Mouse (Mus musculus) hindlimb bud, embryonic 11.5 days (tissue): Measurements from ENCODE around the gene Adra1b.

Experiments
- DNase-seq: peaks from one replicate; pipeline ENCODE4 v3.0.0-alpha.2; 2012; ENCODE audit warnings: low read depth, low spot score; ENCODE audit errors: extremely low spot score

Adra1b gene

DNA sequence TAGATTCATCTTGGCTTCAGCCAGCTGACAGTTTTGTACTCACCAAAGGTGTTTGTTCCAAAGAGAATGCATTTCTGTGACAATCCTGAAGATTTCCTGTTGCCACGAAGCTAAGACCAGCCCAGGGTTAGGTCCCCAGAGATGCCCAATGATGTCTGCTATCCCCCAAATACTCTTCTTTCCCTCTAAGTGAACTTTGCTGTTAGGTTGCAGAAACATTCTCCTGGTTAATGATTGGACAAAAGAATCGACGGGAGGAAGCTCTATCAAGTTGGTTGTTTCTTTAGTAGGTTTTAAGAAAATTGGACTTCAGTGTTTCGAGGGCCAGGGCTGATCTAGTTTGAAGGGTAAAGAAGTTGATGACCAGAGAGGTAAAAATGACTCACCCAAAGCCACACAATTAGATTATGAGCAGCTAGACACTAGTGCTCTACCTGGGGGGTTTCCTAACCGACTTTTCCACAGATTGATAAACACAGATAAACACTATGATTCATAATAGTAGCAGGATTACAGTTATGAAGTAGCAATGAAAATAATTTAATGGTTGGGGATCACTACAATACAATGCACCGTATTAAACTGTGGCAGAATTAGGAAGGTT, at the start of gene Adra1b:
Adra1b (minus strand) TSS at position 160 of the 604 bp plus-strand sequence.
- no peak for DNase-seq

DNA sequence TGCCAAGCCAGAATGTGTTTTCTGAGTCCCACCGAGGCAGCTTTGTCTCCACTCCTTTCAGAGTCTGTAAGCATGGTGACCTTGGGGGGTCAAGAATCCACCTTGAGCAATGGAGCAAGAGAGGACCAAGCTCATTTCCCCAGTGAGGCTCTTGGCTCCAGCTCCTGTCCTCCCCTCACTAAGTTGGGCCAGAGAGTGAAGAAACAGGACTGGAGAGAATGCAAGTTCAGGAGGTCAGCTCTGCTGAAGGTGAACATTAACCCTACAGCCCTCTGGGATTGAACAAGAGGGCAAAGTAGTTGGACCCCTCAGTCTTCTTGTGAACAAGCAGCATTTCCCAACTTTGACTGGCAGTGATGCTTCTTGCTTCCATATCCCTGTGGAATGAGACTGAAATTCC, 49.3 kb upstream of the Adra1b start:
- no peak for DNase-seq

DNA sequence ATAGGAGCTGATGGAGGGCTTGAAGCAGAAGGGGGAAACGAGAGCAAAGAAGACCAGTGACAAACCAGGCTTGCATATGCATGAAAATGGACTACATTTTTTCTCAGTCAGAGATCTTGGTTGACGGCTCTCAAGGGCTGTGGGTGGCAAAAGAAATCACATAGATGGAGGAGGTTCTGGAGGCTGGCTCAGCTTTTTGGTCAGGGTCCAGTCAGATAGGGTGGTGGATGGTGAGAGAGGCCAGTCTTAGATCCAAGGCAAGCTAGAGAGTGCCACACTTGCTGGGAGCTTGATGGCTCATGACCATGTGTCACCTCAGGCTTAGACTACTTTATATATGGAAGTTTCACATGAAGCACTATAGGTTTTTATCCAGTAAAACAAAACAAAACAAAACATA, 42.8 kb upstream of the Adra1b start:
- DNase-seq, result no peak

DNA sequence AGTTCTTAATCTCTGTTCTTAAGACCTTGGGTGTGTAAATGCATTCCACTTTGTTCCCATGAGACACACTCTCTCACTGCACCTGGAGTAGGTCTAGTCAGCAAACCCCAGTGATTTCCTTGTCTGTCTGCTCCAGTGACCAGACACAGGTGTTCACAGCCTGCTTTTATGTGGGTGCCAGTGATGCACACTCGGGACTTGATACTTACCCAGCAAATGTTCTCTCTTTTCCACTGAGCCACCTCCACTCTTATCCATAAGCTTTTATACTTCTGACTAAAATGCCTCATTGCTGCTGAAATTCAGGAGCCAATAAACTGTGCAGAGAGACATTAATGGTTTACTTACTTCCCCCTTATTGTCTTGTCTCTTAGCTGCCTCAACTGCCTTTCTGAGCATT, 42.2 kb upstream of the Adra1b start:
- no peak for DNase-seq

DNA sequence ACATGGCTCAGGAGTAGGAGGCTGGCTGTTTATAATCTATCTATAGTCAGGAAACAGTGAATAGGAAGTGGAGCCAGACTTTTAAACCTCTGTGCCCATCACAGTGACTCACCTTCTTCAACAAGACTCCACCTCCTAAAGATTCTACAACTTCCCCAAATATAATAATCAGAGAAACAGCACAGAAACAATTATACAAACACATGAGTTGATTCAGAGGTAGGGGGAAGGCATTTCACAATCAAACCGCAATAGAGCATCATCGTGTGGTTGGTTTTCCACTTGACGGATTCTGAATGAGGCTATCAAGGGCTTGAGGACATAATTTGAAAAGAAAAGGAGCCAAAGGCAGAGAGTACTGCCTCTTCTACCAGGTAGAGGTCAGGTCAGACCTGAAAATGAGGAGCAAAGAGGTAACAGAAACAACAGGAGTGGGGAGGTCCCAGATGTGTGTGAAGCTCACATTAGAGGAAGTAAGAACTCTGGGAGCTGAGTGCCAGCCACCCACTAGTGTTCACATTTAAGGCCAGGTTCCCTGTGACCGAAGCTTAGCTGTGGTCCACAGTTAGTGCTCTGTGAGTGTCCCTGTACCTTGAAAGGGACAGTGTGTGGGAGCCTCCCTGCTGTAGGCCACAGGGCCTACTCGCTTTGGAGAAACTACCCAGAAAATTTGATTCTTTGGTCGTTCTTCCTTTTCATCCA, 39.6 kb upstream of the Adra1b start:
- no peak for DNase-seq

DNA sequence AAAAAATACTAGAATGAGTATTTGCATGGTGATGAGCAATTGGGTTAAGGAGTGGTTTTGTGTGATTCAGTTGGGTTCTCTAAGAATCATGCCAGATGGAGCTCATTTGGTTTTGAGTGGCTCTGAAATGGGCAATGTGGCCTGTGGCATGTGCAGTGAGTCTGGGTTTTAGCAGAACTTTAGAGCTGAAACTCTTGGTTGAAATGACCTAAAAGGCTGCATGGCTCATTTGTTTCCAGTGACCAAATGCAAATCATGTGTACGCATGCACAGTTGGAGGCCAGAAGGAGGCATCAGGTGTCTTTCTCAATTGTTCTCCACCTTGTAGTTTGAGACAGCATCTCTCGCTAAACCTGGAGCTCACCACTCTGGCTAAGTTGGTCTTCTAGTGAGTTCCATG, 35.0 kb upstream of the Adra1b start:
- DNase-seq, result no peak

DNA sequence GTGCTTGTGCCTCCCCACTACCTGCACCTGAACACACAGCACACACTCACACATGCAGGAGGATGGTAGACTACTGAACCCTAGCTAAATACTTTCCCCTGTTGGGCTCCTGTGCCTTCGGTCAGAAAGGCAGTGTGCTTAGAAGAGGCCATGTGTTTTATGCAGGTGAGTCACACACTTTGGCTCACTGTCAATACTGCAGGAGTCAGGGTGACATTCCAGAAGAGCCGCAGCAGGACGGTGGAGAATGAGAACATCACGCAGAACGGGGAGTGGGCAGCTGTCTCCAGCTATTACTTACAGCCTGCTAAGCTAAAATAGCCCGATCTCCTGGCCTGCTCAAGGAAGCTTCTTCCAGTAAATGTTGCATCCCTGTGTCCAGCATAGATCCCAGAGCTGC, 32.5 kb upstream of the Adra1b start:
- no peak for DNase-seq

DNA sequence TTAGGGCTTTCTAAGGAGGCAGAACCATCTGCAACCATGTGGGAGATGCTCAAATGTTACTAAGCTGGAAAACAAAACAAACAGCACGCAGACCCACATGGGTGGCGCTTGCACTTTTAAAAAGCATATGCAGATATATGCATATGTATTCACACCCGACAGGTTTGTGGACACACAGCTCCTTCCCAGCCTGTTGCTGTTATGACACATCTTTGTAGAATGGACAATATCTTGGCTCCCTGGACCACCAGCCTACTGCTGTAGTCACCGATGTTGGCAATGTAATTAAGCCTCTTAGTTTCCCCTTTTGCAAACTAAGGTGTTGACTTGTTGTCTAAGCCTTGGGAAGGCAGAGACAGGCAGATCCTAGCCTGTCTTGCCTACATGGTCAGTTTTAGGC, 32.0 kb upstream of the Adra1b start:
- DNase-seq, result no peak

DNA sequence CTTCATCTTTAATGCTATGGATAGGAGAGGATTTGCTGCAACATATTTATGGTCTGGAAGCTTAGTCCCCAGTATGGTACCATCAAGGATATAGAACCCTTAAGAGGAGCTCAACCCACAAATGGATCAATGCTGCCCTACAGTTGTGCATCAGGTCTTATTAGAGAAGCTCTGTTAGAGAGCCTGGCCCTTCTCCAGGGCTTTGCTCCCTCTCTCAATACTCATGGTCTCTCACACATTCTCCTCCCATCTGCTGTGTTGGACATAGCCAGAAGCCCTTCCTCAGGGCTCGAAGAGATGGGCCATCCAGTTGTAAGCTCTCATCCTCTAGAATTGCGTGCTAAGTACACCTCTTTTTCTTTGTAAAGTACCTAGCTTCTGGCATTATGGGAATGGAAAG, 29.2 kb upstream of the Adra1b start:
- DNase-seq, result no peak

DNA sequence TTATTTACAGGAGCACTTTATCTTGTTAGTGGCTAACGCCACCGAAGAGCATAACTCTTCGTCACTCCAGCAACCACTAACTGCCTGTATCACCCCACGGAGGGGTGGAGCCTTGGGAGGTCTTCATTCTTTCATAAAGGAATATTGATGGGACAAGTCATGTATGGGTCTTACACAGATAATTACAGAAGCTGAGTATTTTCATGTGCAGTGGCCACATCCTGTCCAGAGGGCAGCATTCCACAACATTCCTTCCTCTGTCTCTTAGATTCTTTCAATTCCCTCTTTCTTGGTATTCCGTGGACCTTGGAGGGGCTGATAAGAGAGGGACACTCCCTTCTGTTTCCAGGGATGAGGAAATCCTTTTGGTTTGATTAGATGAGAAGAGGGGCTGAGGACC, 28.7 kb upstream of the Adra1b start:
- DNase-seq, result no peak

DNA sequence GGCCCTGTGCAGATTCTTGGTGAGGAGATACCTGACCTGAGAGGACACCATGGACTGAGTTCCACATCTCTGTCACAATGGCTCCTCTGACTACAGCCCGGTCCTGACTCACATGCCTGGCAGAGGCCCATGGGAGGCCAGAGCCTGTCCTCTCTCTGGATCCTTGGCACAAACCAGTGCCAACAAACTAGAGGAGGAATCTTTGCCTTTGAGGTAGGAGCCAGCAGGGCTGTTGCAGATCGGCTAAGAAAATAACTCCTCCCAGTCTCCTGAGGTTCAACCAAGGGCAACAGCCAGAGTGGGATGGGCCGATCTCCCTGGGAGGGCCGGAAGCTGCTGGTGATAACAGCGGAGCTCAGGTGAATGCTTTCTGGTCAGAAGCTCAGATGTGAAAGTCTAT, 28.2 kb upstream of the Adra1b start:
- DNase-seq, result no peak

DNA sequence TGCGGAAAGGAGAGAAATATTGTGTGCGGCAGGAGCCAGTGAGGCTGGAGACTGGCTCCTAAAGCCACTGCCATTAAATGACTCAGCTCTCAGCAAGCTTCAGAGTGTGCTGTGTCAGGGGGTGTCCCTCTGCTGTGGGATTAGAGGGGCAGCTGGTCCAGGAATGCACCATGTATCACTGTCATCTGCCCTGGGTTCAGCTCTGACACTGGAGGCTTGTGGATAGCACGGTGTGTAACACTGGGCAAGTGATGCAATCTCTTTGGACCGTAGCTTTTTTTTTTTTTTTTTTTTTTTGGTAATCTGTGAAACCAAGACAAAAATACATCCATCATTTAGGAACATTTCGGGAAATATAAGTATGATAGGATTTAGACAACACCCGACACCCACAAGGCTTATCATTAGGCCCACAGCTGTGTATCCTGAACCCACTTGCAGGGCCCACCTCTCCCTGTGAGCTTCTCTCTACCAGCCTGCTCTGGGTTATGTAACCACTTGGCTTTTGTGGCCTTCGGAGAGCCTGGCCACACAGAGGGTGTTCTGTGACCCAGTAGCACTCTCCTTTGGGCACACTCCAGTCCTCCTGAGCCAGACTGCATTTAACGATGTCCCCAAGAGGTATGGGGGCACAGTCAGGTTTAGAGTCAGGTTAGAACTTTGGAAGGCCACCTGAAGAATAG, 26.3 kb upstream of the Adra1b start:
- DNase-seq, result no peak

DNA sequence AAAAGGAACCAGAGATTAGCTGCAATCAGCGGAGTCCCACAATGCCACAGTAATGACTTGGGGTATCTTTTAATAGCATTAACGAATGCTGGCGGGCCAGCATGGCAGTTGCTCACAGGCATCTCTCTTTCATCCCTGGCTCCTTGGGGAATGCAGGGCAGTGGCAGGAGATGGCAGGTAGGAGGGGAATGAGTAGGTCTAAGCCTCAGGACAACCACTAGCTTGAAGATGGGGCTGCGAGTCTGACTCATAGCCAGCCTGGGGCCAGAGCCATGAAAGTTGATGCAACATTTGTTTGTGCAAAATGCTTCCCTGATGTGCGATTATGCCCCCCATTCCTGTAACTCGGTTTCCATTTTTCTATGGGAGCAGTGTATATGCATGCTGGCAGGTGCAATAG, 25.2 kb upstream of the Adra1b start:
- no peak for DNase-seq

DNA sequence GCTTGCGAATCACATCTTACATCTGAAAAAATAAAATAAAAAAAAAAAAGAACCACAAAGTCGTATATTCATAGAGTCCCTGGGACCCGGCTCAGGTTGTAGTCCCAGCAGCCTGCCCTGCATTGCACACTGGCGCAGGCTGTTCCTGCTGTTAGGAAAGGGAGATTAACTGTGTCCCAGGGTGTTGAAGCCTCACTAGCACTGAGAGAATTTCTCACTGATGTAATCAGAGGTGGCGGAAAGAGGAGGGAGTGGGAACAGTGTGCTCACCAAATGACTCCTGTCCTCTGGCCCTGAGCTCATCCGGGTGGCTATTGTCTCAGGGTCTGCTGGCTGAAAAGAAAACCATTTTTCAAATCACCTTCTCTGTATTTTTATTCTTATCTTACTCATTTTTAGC, 24.6 kb upstream of the Adra1b start:
- no peak for DNase-seq

DNA sequence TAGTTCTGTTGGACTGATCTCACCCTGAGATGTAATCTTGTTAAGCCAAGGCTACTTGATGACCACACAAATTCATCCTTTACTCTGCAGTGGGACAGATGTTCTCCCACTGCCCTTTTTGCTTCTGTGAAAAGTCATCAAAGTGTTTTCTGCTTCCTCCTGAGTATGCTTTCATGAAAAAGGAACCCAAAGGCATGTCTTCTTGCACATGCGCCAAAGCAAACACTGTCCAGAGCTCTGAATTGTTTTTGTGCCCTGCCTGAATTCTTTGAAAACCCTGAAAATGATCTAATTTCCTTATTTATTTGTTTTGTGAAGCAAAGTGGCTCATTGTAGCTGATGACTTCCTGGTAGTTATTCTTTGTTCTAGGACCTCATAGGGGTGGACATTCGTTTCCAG, 20.7 kb upstream of the Adra1b start:
- no peak for DNase-seq

DNA sequence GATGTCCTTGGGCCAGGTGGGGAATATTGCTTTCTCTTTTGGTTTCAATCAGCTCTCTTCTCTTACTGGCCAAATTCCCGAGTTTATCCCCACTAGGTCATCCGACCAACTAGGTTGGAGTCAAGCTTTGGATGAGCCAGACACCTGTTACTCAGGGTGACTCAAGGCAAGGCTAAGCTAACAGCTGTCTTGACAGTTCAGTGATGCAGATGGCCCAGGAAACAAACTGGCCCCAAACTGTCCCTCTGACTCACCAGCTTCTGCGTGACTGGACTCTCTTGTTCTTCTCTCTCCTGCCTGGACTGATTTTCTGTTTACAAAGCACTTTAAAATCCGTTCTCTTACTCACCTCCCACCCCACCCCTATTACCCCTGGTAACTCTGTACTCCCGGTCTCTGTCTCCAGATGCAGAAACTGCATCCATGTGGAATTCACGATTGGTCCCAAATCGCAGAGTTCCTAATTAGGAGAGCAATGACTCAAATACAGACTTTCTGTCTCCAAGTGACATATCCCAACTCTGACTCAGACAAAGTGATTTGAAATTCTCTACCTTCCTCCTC, 18.6 kb upstream of the Adra1b start:
- DNase-seq, result no peak

DNA sequence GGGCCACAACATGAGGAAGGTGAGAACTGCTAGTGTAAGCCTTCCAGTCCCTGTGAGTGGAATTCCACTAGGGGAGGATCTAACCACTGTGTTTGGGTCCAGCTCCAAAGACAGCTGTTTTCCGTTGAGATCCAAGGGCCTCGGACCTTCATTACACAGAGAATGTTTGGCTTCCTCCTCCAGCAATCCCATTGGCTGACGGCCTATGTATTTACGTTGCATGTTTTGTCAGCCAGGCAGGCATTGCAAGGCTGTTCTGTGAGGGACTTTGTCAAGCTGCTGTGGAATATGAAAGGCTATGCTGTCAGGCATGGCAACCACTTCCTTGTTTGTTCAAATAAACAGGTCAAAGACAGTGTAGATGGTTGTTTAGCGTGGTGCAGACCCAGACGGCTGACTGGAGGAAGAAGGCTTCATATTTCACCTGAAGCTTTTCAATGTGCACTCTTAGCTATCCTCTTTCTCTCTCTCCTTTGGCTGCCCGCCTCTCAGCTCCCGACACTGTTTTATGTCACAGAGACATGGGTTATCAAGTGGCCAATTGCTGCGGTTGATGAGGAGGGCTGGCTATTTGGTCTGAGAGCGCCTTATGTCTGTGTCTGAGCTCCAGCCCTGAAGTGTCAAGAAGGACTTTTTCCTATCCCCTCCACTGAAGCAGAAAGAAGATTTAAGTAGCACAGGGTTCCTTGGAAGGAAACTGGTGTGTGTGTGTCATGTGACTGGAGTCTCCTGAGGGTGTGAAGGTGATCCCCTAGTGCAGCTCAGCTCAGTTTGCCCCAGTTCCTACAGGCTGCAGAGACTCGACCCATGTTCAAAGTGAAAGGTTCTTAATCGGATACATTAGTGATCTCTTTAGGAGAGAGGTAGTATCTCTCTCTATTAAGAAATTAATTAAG, 13.8 kb upstream of the Adra1b start:
- no peak for DNase-seq

DNA sequence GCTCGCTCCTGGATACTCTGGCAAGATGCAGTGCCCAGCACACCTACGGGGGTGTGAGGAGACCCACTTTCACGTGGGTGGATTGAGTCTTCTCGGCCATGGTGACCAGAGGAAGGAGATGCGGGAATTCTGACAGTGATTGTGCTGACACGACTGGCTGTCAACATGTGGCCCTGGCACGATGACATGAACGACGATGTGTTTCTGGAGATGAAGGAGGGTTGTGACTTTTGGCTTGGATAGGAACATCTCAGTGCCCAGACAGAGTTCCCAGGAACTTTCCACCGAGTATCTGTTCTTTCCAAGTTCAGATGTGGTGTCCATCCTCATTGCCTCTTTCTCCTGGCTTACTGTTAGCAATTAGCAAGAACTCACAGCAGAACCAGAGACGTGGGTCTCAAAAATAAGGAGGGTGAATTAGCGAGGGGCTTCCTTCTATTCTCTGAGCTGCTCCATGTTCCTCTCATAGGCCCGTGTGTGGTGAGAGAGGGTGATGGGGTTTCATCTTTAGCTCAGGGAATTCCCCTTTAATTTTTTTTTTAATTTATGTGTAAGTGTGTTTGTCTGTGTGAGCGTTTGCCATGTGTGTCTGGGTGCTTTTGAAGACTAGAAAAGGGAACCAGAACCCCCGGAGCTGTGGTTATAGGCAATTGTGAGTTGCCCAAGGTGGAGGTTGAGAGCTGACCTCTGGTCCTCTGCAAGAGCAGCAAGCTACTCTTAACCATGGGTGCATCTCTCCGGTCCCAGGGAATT, 11.3 kb upstream of the Adra1b start:
- DNase-seq, result no peak

DNA sequence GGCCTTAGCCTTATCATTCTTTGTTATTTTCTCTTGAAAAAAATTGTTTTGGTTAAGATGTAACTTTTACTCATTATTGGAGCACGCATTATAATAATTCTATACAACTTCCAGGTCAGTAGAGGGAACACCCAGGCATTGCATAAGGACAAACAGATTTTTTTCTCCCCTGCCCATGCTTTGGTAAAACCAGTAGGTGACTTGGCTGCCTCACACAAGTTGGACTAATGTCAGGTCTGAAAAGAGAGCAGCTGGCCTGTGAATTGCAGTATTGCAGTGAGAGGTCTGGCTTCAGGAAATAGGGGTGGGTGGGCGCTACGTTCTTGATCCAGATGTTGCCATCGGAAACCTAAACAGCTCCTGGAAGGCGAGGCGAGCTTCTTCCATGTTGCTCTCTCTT, 10.6 kb upstream of the Adra1b start:
- no peak for DNase-seq

DNA sequence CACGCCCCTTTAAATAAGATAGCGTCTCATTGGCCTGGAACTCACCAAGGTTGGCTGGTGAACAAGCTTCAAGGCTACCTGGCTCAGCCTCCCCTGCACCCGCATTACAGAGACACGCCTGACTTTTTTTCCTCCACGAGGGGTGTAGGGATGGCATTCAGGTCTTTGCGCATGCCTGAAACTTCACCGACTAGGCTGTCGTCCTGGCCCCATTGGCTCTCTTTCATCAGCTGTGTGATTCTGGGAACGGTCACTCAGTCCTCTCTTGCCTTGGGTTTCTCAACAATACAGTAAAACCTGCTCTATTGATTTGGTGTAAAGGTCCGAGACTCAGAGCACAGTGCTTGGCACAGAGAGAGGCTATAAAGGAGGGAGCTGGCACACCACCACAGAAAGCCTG, 2.3 kb upstream of the Adra1b start:
- no peak for DNase-seq

DNA sequence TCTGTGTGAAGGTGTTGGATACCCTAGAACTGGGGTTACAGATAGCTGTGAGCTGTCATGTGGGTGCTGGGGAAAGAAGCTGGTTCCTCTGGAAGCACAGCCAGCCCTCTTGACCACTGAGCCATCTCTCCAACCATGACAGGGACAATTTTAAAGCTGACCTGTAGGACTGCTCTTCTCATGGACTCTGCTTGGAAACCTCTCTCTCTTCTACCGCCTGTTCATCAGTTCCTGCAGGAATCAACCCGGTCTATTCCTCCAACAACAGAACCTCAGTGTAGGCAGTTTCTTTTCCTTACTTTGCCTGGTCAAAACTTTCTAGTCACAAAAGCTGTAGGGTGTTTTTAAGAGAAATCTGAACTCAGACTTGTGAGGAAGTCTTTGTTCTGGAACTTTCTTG, 1.3 kb downstream of the Adra1b start:
- DNase-seq, result no peak
